Comparison of ENCODE assay signal across 8 mouse cellular contexts in genomic region chr6:34994692-34995091, GRCm38 (mm10). TPM values are rescaled to one million over a fixed set of nuclear protein-coding genes. Genes with fewer than 3 reads are reported as not detected.
DNase-seq lines count a peak whose midpoint lies in the region; ATAC-seq and TF ChIP-seq lines count a peak whose summit lies in the region.

No protein-coding gene starts in this region.

- peaks cover 18% of the 10 kb centered on the region for H3K4me1 ChIP-seq in midbrain, embryonic 10.5 days
- no peaks in the 10 kb centered on the region for H3K4me1 ChIP-seq in midbrain, postnatal 0 days (ENCODE audit: insufficient read depth, low read length)
- H3K4me1 ChIP-seq in embryonic facial prominence, embryonic 14.5 days (ENCODE audit: control insufficient read depth, insufficient read depth, low read length): peaks cover 7% of the 10 kb centered on the region
- no peaks in the 10 kb centered on the region for H3K4me1 ChIP-seq in limb, embryonic 11.5 days (ENCODE audit: control insufficient read depth, insufficient read depth, low read length)

- H3K27ac ChIP-seq in midbrain, embryonic 10.5 days (replicated peaks): peak overlapping the region; percentile 70; the same call in 1 of the 2 replicates
- H3K27ac ChIP-seq in midbrain, postnatal 0 days (ENCODE audit: low read depth, low read length): no peak overlapping the region
- H3K27ac ChIP-seq in embryonic facial prominence, embryonic 14.5 days (replicated peaks; ENCODE audit: low read depth, low read length): no peak overlapping the region
- H3K27ac ChIP-seq in limb, embryonic 11.5 days (replicated peaks; ENCODE audit: low read depth, low read length): no peak overlapping the region

- intact Hi-C loops in left cerebral cortex, postnatal 4 days (cut with DNase I): loop anchor here (10.0 kb wide), 1 partner anchor 230 kb away; no protein-coding TSS in a partner anchor

- no peaks in the 10 kb centered on the region for H3K36me3 ChIP-seq in midbrain, embryonic 10.5 days
- H3K36me3 ChIP-seq in midbrain, postnatal 0 days (ENCODE audit: insufficient read depth, low read length): no peaks in the 10 kb centered on the region
- no peaks in the 10 kb centered on the region for H3K36me3 ChIP-seq in embryonic facial prominence, embryonic 14.5 days (ENCODE audit: control insufficient read depth, insufficient read depth, low read length)
- H3K36me3 ChIP-seq in limb, embryonic 11.5 days (ENCODE audit: control insufficient read depth, insufficient read depth, low read length): no peaks in the 10 kb centered on the region

- H3K4me3 ChIP-seq in midbrain, embryonic 10.5 days: peak overlapping the region; percentile 47
- H3K4me3 ChIP-seq in midbrain, postnatal 0 days (ENCODE audit: low read depth, low read length): no peak overlapping the region
- H3K4me3 ChIP-seq in embryonic facial prominence, embryonic 14.5 days (ENCODE audit: low read depth, low read length): no peak overlapping the region
- H3K4me3 ChIP-seq in limb, embryonic 11.5 days (ENCODE audit: low read depth, low read length): no peak overlapping the region

- ATAC-seq in midbrain, postnatal 0 days (ENCODE audit: low FRiP score): no peak
- no peak for ATAC-seq in embryonic facial prominence, embryonic 14.5 days (ENCODE audit: low read depth)
- ATAC-seq in limb, embryonic 11.5 days (ENCODE audit: insufficient number of reproducible peaks, low FRiP score, low TSS enrichment, low read depth): no peak

- no peak for TF ChIP-seq CTCF in midbrain, postnatal 0 days (IDR thresholded peaks at IDR 0.05)

- DNase-seq in midbrain, embryonic 10.5 days (ENCODE audit: low spot score): no peak
- DNase-seq in midbrain, postnatal 0 days (ENCODE audit: low spot score): no peak
- DNase-seq in embryonic facial prominence, embryonic 14.5 days (ENCODE audit: low spot score): no peak
- DNase-seq in limb, embryonic 11.5 days (ENCODE audit: low spot score): no peak
- peak; percentile 41 for DNase-seq in testis, postnatal 10 days (ENCODE audit: low spot score)
- DNase-seq in left cerebral cortex, adult 8-10 months (ENCODE audit: low spot score in 2 of 2): no peak
- DNase-seq in left cerebral cortex, postnatal 4 days: no peak
- no peak for DNase-seq in right cerebral cortex, postnatal 14 days

- 81% methylated on average over 5 of the region's 5 CpGs for WGBS in midbrain, embryonic 10.5 days
- 72% methylated on average over 5 of the region's 5 CpGs for WGBS in midbrain, postnatal 0 days
- 73% methylated on average over 5 of the region's 5 CpGs for WGBS in embryonic facial prominence, embryonic 14.5 days
- 80% methylated on average over 5 of the region's 5 CpGs for WGBS in limb, embryonic 11.5 days

- H3K4me2 ChIP-seq in midbrain, postnatal 0 days (ENCODE audit: low read depth, low read length, poor library complexity, severe bottlenecking): no peak overlapping the region
- H3K4me2 ChIP-seq in embryonic facial prominence, embryonic 14.5 days (ENCODE audit: low read depth, low read length): peak overlapping the region; percentile 59
- peak overlapping the region; percentile 39; the same call in 1 of the 2 replicates for H3K4me2 ChIP-seq in limb, embryonic 11.5 days (ENCODE audit: low read depth, severe bottlenecking)

- no peaks in the 10 kb centered on the region for H3K9me3 ChIP-seq in midbrain, embryonic 10.5 days (replicated peaks)
- no peaks in the 10 kb centered on the region for H3K9me3 ChIP-seq in midbrain, postnatal 0 days (ENCODE audit: low read length)
- H3K9me3 ChIP-seq in embryonic facial prominence, embryonic 14.5 days (ENCODE audit: control insufficient read depth, low read length): no peaks in the 10 kb centered on the region
- no peaks in the 10 kb centered on the region for H3K9me3 ChIP-seq in limb, embryonic 11.5 days (ENCODE audit: control insufficient read depth, low read length)

- no peak overlapping the region for H3K9ac ChIP-seq in midbrain, postnatal 0 days (replicated peaks; ENCODE audit: low read length, poor library complexity, severe bottlenecking)
- H3K9ac ChIP-seq in embryonic facial prominence, embryonic 14.5 days (ENCODE audit: low read depth, low read length): 0 out of 2 replicates have a peak overlapping the region, but pooled peaks have one; percentile 15
- no peak overlapping the region for H3K9ac ChIP-seq in limb, embryonic 11.5 days (ENCODE audit: low read length)

- H3K27me3 ChIP-seq in midbrain, embryonic 10.5 days (ENCODE audit: low read depth, poor library complexity, severe bottlenecking): no peaks in the 10 kb centered on the region
- no peaks in the 10 kb centered on the region for H3K27me3 ChIP-seq in midbrain, postnatal 0 days (ENCODE audit: insufficient read depth, low read length)
- no peaks in the 10 kb centered on the region for H3K27me3 ChIP-seq in embryonic facial prominence, embryonic 14.5 days (replicated peaks; ENCODE audit: control insufficient read depth, insufficient read depth, low read length)
- H3K27me3 ChIP-seq in limb, embryonic 11.5 days (ENCODE audit: control insufficient read depth, insufficient read depth, low read length): no peaks in the 10 kb centered on the region

RNA-seq across cellular contexts. Expression of gene Slc23a4, which starts 6.5 kb away (rescaled TPM):
- 0.25 and 0.48 TPM in 2 replicates for polyA plus RNA-seq in midbrain, embryonic 10.5 days (2016; fragmentation: Nextera tagmentation; extraction: Ambion mirVana)
- 1.1 and 1.2 TPM in 2 replicates for total RNA-seq in midbrain, postnatal 0 days (2014; rRNA removed)
- 0.43 and 0.87 TPM in 2 replicates for polyA plus RNA-seq in midbrain, postnatal 0 days (2015; fragmentation: Nextera tagmentation; extraction: Ambion mirVana)
- 0.18 and 0.53 TPM in 2 replicates for polyA plus RNA-seq in embryonic facial prominence, embryonic 14.5 days (2014; fragmentation: Nextera tagmentation; extraction: Ambion mirVana)
- polyA plus RNA-seq in limb, embryonic 11.5 days (2014; fragmentation: Nextera tagmentation; extraction: Ambion mirVana): 0.52 TPM in 2 replicates
- total RNA-seq in left cerebral cortex, adult 8-10 months (2022): 1 to 10 TPM in 3 of 4 experiments, under 1 TPM in 1; 0.67 to 2.2 (median 1.4) TPM
- total RNA-seq in left cerebral cortex, postnatal 4 days (2021): 1 to 10 TPM; 2.0 to 2.5 TPM
